Mouse (Mus musculus): ENCODE measurements at regions not wholly inside any gene's neighbourhood (a gene's known extent, or its start where the extent isn't known, plus 50 kb on each side); places are given as distances from the start of the nearest gene placed in this dataset.

DNA sequence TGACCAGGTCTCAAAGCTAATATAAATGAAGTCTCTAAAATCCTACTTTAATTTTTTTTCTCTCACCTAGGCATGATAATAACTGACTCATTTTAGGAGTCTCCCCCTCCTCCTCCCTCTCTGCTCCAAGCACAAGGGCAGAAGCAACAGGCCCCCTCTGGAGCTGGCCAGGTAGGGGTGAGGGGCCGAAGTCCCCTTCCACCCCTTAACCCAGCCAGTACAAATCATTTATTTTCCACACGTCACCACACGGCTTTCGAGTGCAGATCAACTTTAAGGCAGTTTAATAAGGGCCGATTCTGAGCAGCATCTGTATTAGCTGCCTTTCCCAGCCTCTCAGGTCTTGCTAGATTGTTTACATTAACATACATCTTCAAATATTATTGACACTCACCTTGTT is 342.2 kb upstream of the Mki67 start:
- TF ChIP-seq POLR2A (IDR thresholded peaks at IDR 0.05; ENCODE audit: insufficient read length, low read depth) = no peak
- no peak for TF ChIP-seq CEBPB (IDR thresholded peaks at IDR 0.05; ENCODE audit: insufficient read depth, poor library complexity, severe bottlenecking)
- TF ChIP-seq TCF12 (IDR thresholded peaks at IDR 0.05; ENCODE audit: insufficient read depth, poor library complexity, severe bottlenecking) = no peak
- TF ChIP-seq USF1 (IDR thresholded peaks at IDR 0.05; ENCODE audit: low read depth) = no peak
- no peak for TF ChIP-seq MYOG (IDR thresholded peaks at IDR 0.05; ENCODE audit: control insufficient read depth in 1 of 3, insufficient read depth in 1 of 3, insufficient read length in 2 of 3, low read depth in 2 of 3)
- TF ChIP-seq TCF3 (IDR thresholded peaks at IDR 0.05; ENCODE audit: insufficient read length, low read depth) = no peak

Measured in myocyte (in vitro differentiated cells).